Mouse (Mus musculus): ENCODE measurements around the gene Usp2. TPM values are rescaled to one million over a fixed set of nuclear protein-coding genes. Genes with fewer than 3 reads are reported as not detected.

The Usp2 gene
- polyA plus RNA-seq, 1 experiment from 2014 or later = 11.0 TPM

DNA sequence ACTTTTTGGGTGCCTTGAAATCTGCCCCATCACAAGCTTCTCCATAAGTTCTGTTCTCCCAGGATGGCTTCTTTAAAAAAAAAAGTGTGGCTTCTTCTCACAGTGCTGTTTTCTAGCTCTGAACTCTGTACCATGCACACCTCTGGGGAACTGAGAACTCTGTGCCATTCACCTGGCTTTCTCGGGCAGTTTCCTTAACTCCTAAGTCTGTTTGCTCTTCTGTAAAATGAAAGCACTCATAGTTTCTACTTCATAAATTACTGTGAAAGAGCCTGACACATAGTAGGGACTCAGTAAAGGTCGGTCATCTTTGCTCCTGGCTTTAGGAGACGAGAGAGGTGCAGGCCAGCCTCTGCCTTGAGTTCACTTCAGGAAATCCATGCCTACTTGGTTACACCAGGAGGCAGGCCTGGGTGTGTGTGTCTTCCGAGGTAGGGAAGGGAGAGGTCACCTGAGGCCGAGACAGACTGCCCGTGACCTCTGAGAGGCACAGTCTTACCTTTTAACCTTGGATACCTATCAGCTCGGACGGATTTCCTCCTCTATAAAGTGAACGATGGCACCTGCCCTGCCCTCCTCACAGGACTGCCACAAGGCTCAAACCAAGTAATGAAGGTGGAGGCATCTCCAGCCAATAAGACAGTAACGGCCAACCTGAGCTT is 11.4 kb downstream of the Usp2 start:
- Histone ChIP-seq H3K9me3 (no peaks in the 10 kb centered on the region), H3K4me1 (replicated peaks) (peaks cover 42% of the 10 kb centered on the region), H3K27me3 (peaks cover 17% of the 10 kb centered on the region)

DNA sequence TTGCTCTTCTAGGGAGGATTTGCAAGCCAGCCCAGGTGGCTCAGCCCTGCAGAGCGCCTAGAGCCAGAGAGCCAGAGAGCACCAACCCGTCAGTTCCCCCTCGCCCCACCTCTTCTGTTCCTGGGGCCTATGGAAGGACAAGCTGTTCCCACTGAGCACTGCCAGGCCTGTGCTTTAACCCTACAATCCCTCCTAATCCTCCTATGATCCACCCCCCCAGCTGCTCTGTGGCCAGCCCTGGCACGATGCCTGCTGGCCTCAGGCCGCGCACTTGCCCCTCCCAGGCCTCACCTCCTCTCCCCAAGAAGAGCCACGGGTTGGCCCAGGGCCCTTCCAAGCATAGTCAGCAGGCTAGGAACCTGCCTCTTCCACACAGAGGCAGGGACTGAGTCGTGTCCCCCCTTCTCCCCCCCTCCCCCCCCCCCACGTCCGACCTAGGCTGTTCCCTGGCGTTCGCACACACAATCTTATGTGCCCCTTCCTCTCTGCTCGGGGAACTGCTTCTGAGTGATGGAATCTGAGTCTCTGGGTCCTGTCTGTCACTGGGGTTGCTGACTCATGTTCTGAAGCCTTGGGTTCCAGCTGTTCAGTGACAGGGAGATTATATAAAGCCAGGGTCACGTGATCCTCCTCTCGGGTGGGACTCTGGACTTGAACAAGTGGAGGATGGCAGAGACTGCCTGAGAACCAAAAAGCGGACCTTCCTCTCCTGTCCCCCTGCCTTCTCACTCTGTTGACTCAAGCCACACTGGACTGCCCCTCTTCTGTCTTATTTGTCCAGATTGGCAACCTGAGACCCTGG is 12.3 kb downstream of the Usp2 start:
- Histone ChIP-seq H3K4me3 (replicated peaks) (no peak overlapping the region), H3K9me3 (no peaks in the 10 kb centered on the region), H3K4me2 (no peak overlapping the region), H3K4me1 (replicated peaks) (peaks cover 50% of the 10 kb centered on the region), H3K9ac (replicated peaks) (0 out of 2 replicates have a peak overlapping the region, but pooled peaks have one; percentile 8), H3K36me3 (no peaks in the 10 kb centered on the region), H3K27me3 (peaks cover 26% of the 10 kb centered on the region), H3K27ac (0 out of 2 replicates have a peak overlapping the region, but pooled peaks have one; percentile 17)
- 37% methylated on average over 16 of the region's 16 CpGs for whole genome bisulfite sequencing
- peak; percentile 66 for ATAC-seq (ENCODE audit: insufficient number of reproducible peaks, insufficient read depth, low FRiP score, low TSS enrichment, low read depth)

More for the DNA sequence above, 11.4 kb downstream of the Usp2 start:
- no peak overlapping the region for H3K4me2 ChIP-seq
- no peak overlapping the region for H3K27ac ChIP-seq
- H3K4me3 ChIP-seq (replicated peaks) = no peak overlapping the region
- H3K9ac ChIP-seq (replicated peaks) = no peak overlapping the region
- WGBS = 78% methylated on average over 10 of the region's 10 CpGs
- no peaks in the 10 kb centered on the region for H3K36me3 ChIP-seq
- no peak for ATAC-seq (ENCODE audit: insufficient number of reproducible peaks, insufficient read depth, low FRiP score, low TSS enrichment, low read depth)

DNA sequence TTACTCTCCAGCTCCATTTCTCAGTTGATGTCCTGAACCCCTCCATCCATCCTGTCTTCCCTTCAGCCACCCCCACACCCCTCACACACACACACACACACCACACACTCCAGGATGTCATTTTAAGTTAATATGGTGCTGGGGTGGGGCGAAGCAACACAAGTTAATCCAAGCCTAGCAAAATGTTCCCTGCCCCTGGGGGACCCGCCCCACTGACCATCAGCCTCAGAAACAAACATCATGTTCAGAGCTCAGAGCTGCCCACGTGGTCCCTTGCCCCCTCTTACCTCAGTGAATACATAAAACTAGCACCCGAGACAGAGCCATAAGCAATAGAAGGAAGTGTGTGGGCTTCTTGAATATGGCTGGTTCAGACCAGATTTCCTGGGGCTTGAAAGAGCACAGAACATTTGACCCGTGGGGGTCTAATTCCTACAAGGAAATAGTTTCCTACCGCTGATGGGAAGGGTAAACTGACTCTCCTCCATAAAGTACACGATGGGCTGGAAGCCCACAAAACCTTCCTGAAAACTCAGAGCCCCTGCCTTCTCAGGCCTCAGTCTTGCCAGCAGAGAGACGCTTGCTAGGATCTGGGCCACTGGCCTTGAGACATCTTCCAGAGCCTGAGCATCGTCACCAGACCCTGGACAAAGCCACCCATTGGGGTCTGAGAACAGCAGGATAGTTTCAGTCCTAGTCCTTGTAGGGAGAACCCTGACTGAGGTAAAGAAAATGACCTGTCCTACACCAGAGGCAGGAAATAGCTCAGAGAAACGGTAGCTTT is 13.4 kb downstream of the Usp2 start:
- H3K27ac ChIP-seq = no peak overlapping the region
- WGBS = 67% methylated on average over 10 of the region's 10 CpGs
- peaks cover 30% of the 10 kb centered on the region for H3K27me3 ChIP-seq
- no peaks in the 10 kb centered on the region for H3K9me3 ChIP-seq
- no peak overlapping the region for H3K4me2 ChIP-seq
- no peaks in the 10 kb centered on the region for H3K36me3 ChIP-seq
- ATAC-seq (ENCODE audit: insufficient number of reproducible peaks, insufficient read depth, low FRiP score, low TSS enrichment, low read depth) = no peak
- H3K9ac ChIP-seq (replicated peaks) = no peak overlapping the region
- H3K4me3 ChIP-seq (replicated peaks) = no peak overlapping the region
- peaks cover 56% of the 10 kb centered on the region for H3K4me1 ChIP-seq (replicated peaks)

DNA sequence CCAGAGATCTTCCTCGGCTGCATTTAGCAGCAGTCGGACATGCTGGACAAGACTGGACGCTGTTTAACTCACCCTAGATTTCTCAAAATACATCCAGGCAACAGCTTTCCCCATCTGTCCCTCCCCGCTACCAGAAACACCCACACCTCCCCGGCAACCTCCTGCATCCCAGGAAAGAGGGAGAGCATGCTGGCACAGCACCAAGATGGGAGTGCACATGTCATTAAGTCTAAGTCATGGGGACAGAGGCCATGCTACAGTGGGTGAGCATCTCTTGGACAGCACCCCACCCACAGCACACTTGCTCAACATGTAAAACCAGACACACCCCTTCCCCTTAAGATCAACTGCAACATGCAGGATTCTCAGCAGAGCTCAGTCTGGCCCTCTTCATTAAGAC is 14.1 kb downstream of the Usp2 start:
- peaks cover 59% of the 10 kb centered on the region for H3K4me1 ChIP-seq (replicated peaks)
- H3K27ac ChIP-seq = no peak overlapping the region
- no peak overlapping the region for H3K4me2 ChIP-seq
- no peaks in the 10 kb centered on the region for H3K36me3 ChIP-seq
- no peak for ATAC-seq (ENCODE audit: insufficient number of reproducible peaks, insufficient read depth, low FRiP score, low TSS enrichment, low read depth)
- H3K9ac ChIP-seq (replicated peaks) = no peak overlapping the region
- H3K27me3 ChIP-seq = peaks cover 34% of the 10 kb centered on the region
- 79% methylated on average over 5 of the region's 5 CpGs for WGBS
- H3K4me3 ChIP-seq (replicated peaks) = no peak overlapping the region
- H3K9me3 ChIP-seq = no peaks in the 10 kb centered on the region

DNA sequence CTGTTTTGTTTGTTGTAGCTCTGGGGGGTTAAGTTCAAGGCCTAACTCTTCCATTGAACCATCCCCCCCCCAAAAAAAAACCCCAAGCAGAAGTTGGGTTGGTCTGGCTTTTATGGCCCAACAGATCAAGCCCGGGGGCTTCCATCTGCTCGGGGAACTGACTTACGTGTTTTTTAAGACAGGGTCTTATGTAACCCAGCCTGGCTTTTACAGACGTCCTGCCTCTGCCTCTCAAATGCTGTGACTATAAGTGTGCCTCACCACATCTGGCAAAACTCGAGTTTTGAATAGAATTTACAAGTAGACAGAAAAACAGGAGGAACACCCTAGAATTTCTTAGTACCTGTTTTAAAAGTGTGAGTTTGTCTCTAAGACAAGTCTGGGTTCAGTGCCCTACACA is 14.8 kb downstream of the Usp2 start:
- no peak overlapping the region for H3K9ac ChIP-seq (replicated peaks)
- H3K9me3 ChIP-seq = no peaks in the 10 kb centered on the region
- no peak overlapping the region for H3K4me2 ChIP-seq
- 25% methylated on average over 5 of the region's 5 CpGs for WGBS
- H3K4me1 ChIP-seq (replicated peaks) = peaks cover 59% of the 10 kb centered on the region
- no peaks in the 10 kb centered on the region for H3K36me3 ChIP-seq
- H3K4me3 ChIP-seq (replicated peaks) = no peak overlapping the region
- no peak for ATAC-seq (ENCODE audit: insufficient number of reproducible peaks, insufficient read depth, low FRiP score, low TSS enrichment, low read depth)
- peaks cover 41% of the 10 kb centered on the region for H3K27me3 ChIP-seq
- H3K27ac ChIP-seq = no peak overlapping the region

DNA sequence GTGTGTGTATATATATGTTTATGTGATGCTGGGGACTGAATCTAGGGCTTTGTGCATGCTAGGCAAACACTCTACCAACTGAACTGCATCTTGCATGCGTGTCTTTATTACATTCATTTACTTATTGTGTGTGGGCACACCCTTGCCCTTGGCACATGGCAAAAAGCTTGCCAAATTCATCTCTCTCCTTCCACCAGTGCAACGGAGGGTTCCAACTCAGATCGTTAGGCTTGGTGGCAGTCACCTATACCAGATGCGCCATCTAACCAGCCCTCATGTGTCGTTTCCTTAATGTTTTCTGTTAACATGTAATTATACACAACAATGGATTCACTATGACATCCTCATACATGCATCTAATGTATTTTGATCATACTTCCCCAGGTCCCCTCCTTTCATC is 15.4 kb downstream of the Usp2 start:
- H3K27ac ChIP-seq = no peak overlapping the region
- no peak for ATAC-seq (ENCODE audit: insufficient number of reproducible peaks, insufficient read depth, low FRiP score, low TSS enrichment, low read depth)
- H3K9me3 ChIP-seq = no peaks in the 10 kb centered on the region
- peaks cover 46% of the 10 kb centered on the region for H3K27me3 ChIP-seq
- H3K36me3 ChIP-seq = no peaks in the 10 kb centered on the region
- no peak overlapping the region for H3K4me2 ChIP-seq
- WGBS = 85% methylated on average over 5 of the region's 5 CpGs
- peaks cover 61% of the 10 kb centered on the region for H3K4me1 ChIP-seq (replicated peaks)
- no peak overlapping the region for H3K4me3 ChIP-seq (replicated peaks)
- no peak overlapping the region for H3K9ac ChIP-seq (replicated peaks)

DNA sequence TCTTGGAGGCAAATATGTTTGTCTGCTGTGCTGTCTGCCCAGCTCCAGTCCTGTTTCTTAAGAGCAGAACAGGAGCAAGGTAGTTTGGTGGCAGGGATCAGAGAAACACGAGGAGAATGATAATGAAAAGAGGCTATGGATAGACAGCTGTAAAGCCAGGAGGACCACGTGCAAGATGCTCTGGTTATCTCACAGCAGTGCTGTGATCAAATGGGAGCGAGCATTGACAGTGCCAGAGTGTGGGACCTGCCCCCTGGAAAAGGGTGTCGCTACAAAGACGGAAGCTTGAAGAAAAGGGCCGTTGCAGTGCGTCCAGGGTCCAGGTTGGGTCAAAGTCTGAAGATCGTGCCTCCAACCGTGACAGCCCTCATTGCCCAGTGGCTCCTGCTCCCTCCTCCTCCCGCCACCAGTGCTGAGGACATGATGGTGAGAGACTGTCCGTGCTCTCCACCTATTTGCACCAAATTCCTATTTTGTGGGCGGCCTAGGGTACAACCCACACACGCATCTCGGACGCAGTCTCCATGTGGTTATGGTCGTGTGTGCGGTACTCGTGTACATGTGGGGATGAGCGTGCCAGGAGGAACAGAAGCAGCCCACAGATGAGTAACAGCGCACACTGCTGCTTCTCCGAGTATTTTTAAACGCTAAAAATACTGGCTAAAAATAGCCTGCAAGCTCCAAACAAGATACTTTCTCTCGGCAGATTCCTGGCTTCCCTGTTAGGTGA is 16.7 kb downstream of the Usp2 start:
- peak overlapping the region; percentile 99 for H3K4me2 ChIP-seq
- peak overlapping the region; percentile 63 for H3K4me3 ChIP-seq (replicated peaks)
- peaks cover 55% of the 10 kb centered on the region for H3K27me3 ChIP-seq
- H3K27ac ChIP-seq = no peak overlapping the region
- no peak for ATAC-seq (ENCODE audit: insufficient number of reproducible peaks, insufficient read depth, low FRiP score, low TSS enrichment, low read depth)
- H3K9me3 ChIP-seq = no peaks in the 10 kb centered on the region
- no peak overlapping the region for H3K9ac ChIP-seq (replicated peaks)
- H3K4me1 ChIP-seq (replicated peaks) = peaks cover 68% of the 10 kb centered on the region
- H3K36me3 ChIP-seq = no peaks in the 10 kb centered on the region
- WGBS = 9% methylated on average over 23 of the region's 23 CpGs

DNA sequence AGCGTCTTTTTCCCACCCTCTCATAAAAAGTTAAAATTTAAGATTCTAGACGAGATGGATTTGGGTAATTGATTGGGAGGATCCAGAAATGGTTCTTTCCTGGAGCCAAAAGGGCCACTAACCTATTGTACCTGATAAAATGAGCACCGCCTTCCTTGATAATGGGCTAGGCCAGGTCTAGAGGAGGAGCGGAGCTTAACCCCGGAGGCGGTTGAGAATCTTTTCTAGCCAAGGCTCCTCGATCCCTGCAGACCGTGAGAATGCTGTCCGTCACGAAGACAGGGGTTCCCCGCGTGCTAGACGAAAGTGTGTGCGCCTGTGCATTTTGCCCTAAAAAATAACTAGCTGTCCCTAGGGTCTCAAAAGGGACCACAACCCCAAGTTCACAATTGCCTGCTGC is 17.4 kb downstream of the Usp2 start:
- H3K4me1 ChIP-seq (replicated peaks) = peaks cover 61% of the 10 kb centered on the region
- ATAC-seq (ENCODE audit: insufficient number of reproducible peaks, insufficient read depth, low FRiP score, low TSS enrichment, low read depth) = no peak
- H3K9me3 ChIP-seq = no peaks in the 10 kb centered on the region
- H3K27ac ChIP-seq = no peak overlapping the region
- H3K9ac ChIP-seq (replicated peaks) = peak overlapping the region; percentile 74
- peak overlapping the region; percentile 63 for H3K4me3 ChIP-seq (replicated peaks)
- peak overlapping the region; percentile 99 for H3K4me2 ChIP-seq
- peaks cover 55% of the 10 kb centered on the region for H3K27me3 ChIP-seq
- no peaks in the 10 kb centered on the region for H3K36me3 ChIP-seq
- under 1% methylated on average over 14 of the region's 14 CpGs for WGBS

DNA sequence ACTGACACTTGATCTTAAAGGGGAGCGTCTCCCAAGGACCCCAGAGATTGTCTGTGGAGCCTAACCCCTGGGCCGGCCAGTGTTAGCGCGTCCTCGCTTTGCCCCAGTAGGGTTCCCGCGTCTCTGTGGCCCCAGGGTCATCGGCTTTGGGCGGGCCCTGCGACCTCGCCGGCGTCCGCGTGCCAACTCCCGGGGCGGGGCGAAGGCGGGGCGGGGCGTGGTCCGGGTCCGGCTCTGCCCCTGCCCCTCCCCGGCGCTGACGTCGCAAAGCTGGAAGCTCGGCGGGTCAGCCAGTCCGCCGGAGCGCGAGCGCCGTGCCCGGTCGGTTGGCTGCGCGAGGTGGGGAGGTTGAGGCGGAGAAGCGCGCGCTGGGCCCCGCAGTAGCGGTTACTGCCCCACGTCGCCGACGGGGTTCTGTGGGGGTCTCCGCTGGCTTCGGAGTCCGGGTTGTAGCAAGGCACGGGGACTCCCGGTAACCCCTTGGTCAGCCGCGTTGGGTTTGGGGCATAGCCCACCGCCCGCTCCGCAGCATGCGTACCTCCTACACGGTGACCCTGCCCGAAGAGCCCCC is 17.9 kb downstream of the Usp2 start:
- Histone ChIP-seq H3K4me2 (peak overlapping the region; percentile 99), H3K36me3 (no peaks in the 10 kb centered on the region), H3K27me3 (peaks cover 55% of the 10 kb centered on the region), H3K4me3 (replicated peaks) (peak overlapping the region; percentile 63), H3K9me3 (no peaks in the 10 kb centered on the region), H3K27ac (no peak overlapping the region), H3K9ac (replicated peaks) (peak overlapping the region; percentile 74), H3K4me1 (replicated peaks) (peaks cover 56% of the 10 kb centered on the region)
- WGBS = under 1% methylated on average over 62 of the region's 62 CpGs
- peak; percentile 36; the same call in 1 of the 2 replicates for ATAC-seq (ENCODE audit: insufficient number of reproducible peaks, insufficient read depth, low FRiP score, low TSS enrichment, low read depth)

DNA sequence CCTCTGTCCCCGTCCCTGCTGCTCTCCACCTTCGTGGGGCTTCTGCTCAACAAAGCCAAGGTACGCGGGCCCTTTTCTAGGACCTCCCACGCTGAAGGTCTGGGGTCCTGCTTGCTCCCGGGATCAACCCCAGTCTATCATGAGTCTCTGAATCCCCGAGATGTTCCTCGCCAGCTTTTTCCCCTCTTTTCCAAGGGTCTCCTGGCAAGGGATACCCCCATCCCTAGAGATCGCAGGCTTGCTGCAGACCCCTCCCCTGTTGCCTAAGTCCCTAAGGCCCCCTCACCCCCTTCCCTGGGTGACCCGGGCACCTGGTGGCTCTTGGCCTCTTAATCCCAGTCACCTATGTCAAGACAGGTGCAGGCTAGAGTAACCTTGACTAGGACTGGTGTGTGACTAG is 18.5 kb downstream of the Usp2 start:
- Histone ChIP-seq H3K9ac (replicated peaks) (peak overlapping the region; percentile 74), H3K4me1 (replicated peaks) (peaks cover 55% of the 10 kb centered on the region), H3K36me3 (no peaks in the 10 kb centered on the region), H3K27ac (no peak overlapping the region), H3K27me3 (peaks cover 55% of the 10 kb centered on the region), H3K9me3 (no peaks in the 10 kb centered on the region), H3K4me3 (replicated peaks) (peak overlapping the region; percentile 63), H3K4me2 (peak overlapping the region; percentile 99)
- 3% methylated on average over 10 of the region's 10 CpGs for WGBS
- ATAC-seq (ENCODE audit: insufficient number of reproducible peaks, insufficient read depth, low FRiP score, low TSS enrichment, low read depth) = no peak
